Mouse (Mus musculus): ENCODE results near the gene Eif1ad.
"Not testable (repeated sequence)": the region's sequence is repeated elsewhere in the genome, so short reads cannot be mapped to it uniquely, and the experiment has no call there.

GRCm38 (mm10) chr19:5401073-5401472, 34.5 kb downstream of the Eif1ad start:
- TF ChIP-seq CTCF (IDR thresholded peaks at IDR 0.05; ENCODE audit: extremely low read depth, insufficient read depth, insufficient read length, insufficient replicate concordance); POLR2A (IDR thresholded peaks at IDR 0.05; ENCODE audit: low read depth, low read length): not testable (repeated sequence)
